Mouse (Mus musculus) cortical plate, adult 2 months (tissue): ENCODE data around the gene Supt5. TPM values are rescaled to one million over a fixed set of nuclear protein-coding genes. Genes with fewer than 3 reads are reported as not detected.

Experiments used
- H3K27ac ChIP-seq: fragments of 200-500 bp; 2 replicates; pipeline ENCODE4 v1.5.1; 2012; ENCODE audit warnings: low read length, control low read depth, inconsistent platforms; ENCODE audit not compliant: insufficient read depth
- H3K4me1 ChIP-seq: fragments of 200-500 bp; 2 replicates; pipeline ENCODE4 v1.6.1; 2011; ENCODE audit warnings: low read length; ENCODE audit not compliant: control insufficient read depth, insufficient read depth
- H3K4me3 ChIP-seq: fragments of 200-500 bp; 2 replicates; pipeline ENCODE4 v1.5.1; 2011; ENCODE audit warnings: mild to moderate bottlenecking, low read length, control low read depth; ENCODE audit not compliant: insufficient read depth
- CTCF ChIP-seq: fragments of 200-500 bp; IDR thresholded peaks from 2 replicates; pipeline ENCODE4 v1.5.1; 2011; ENCODE audit warnings: mild to moderate bottlenecking, control low read depth, low read length; ENCODE audit not compliant: insufficient read depth; ENCODE audit errors: extremely low read depth
- POLR2A ChIP-seq: fragments of 200-500 bp; IDR thresholded peaks from 2 replicates; pipeline ENCODE4 v1.6.1; 2011; ENCODE audit warnings: mild to moderate bottlenecking, low read length, control low read depth; ENCODE audit not compliant: insufficient read depth; ENCODE audit errors: extremely low read depth
- polyA plus RNA-seq: library from polyadenylated mRNA; depleted of rRNA; stranded (reverse); fragments of >200 nt; gene quantifications from 2 replicates; pipeline ENCODE4 v1.2.3, GENCODE M21; 2012

Supt5 gene
- polyA plus RNA-seq, 1 experiment, result 112 TPM

DNA sequence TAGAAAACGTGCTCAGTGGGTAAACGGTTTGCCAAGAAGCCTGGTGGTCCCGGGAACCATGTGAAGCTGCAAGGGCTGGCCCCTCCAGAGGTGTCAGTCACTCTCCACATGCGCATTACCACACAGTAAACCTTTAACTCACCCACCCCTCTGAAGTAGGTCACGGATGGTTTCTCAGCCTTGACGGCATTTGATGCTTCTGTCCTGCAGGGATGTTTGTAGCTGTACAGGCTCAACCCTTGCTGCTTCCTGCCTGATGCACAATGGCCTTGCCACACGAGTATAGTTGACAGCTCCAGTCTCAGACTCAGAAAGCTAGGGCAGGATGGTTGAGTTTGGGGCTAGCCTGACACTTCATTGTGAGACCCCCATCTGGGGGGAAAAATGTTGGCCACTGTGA is 57.9 kb downstream of the Supt5 start:
- no peak overlapping the region for H3K4me3 ChIP-seq
- H3K27ac ChIP-seq, result no peak overlapping the region
- TF ChIP-seq POLR2A (no peak), CTCF (no peak)
- peaks cover 3% of the 10 kb centered on the region; the same call in 1 of the 2 replicates for H3K4me1 ChIP-seq

DNA sequence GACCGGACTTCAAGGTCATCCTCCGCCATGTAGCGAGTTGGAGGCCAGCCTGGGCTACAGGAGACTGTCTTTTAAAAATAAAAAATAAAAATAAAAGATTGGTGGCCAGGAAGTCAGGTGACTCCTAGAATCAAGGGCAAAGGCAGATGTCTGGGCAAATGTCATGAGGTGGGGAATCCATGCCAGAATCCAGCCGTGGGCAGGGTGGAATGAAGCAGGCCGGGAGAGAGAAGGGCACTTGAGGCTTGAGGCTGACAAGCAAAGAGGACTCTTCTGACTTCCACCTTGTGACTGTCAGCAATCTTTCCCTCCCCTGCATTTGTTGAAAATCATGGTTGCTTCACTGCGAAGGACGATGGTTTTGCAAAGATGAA is 60.3 kb downstream of the Supt5 start:
- peak overlapping the region; percentile 64 for H3K4me3 ChIP-seq
- peaks cover 3% of the 10 kb centered on the region; the same call in 1 of the 2 replicates for H3K4me1 ChIP-seq
- TF ChIP-seq POLR2A (no peak), CTCF (no peak)
- 0 out of 2 replicates have a peak overlapping the region, but pooled peaks have one; percentile 79 for H3K27ac ChIP-seq

DNA sequence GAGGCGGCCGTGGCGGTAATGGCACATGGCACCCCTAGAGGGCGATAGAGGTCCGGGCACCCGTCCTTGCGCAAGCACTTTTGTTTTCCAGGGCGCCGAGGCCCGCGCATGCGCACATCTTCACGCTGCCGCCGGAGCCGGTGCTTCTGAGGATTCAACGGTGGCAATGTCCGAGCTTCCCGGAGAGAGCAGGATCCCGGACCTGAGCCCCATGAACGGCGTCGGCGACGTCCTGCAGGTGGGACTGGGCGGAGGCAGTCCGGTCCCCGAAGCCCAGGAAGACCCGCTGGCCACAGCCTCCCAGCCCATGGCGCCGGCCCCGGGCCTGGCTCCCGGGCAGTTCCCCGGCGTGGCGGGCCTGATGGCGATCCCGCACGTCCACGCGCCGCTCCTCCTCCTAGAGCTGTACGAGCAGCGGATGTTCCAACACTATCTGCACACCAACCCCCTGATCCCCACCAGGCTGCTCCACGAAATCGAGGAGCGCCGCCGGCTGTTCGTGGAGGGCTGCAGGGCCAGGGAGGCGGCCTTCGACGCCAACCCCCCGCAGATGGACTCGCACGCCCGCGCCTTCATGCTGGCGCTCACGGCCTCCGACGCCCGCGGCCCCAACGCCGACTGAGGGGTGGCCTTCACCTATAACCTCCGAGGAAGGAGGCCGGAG is 60.8 kb downstream of the Supt5 start, which contains the start of gene Eid2b:
Gene Eid2b, plus strand, starts transcription at position 125 of the 664 bp plus-strand sequence.
- Histone ChIP-seq H3K27ac (peak within 1 kb of the TSS; percentile 79), H3K4me3 (peak within 1 kb of the TSS; percentile 64), H3K4me1 (peaks cover 3% of the 10 kb centered on the region; the same call in 1 of the 2 replicates)
- TF ChIP-seq POLR2A, result peak; percentile 80
- TF ChIP-seq CTCF, result peak; percentile 75

DNA sequence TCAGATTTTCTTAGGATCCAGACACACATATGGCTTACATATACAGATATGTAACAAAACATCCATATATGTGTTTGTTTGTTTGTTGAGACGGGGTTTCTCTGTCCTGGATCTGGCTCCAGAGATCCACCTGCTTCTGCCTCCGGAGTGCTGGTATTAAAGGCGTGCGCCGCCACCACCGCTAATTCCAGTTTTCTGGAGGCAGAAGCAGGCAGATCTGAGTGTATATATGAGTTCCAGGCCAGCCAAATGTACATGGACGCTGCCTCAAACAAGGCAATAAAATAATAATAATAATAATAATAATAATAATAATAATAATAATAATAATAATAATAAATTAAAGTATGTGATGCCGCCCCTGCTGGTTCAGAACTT is 61.3 kb downstream of the Supt5 start:
- Histone ChIP-seq H3K27ac (no peak overlapping the region), H3K4me3 (peak overlapping the region; percentile 64; the same call in 1 of the 2 replicates), H3K4me1 (peaks cover 3% of the 10 kb centered on the region; the same call in 1 of the 2 replicates)
- TF ChIP-seq CTCF (no peak), POLR2A (no peak)

DNA sequence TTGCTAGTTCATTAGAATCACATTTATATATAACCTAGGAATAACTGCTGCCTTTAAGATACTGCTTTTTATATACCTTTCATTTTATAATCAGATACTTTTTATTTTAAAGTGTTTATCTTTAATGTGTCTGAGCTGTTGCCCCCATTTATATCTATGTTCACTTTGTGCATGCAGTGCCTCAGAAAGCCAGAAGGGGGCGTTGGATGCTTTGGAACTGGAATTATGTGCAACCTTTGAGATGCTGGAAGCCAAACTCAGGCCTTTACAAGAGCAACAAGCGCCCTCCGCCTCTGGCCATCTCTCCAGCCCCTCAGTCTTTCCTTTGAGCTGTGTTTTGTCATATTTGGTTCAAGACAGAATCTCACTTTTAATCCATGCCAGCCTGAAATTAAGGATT is 66.8 kb downstream of the Supt5 start:
- no peak overlapping the region for H3K27ac ChIP-seq

DNA sequence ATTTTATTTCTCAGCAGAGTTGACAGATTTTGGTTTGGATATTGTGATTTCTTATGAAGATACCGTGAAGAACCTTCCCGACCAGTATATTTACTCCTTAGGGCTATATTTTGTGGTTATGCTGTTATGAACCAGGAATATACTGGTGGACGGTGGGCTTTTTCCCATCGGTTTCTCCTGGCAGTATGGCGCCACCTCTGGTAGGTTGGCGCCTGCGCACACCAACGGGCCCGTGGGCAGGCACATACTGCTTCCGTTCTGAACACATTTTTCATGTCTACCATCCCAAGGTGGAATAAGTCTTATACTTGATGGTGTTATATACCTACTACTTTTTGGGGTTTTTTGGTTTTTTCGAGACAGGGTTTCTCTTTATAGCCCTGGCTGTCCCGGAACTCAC is 69.2 kb downstream of the Supt5 start:
- no peak overlapping the region; the same call in 1 of the 2 replicates for H3K4me3 ChIP-seq
- H3K4me1 ChIP-seq, result peaks cover 2% of the 10 kb centered on the region; the same call in 1 of the 2 replicates
- TF ChIP-seq CTCF (no peak), POLR2A (no peak)
- no peak overlapping the region for H3K27ac ChIP-seq

More for the DNA sequence above, 66.8 kb downstream of the Supt5 start:
- TF ChIP-seq CTCF (0 out of 2 replicates have a peak, but pooled peaks have one; percentile 3), POLR2A (no peak)
- Histone ChIP-seq H3K4me1 (peaks cover 2% of the 10 kb centered on the region; the same call in 1 of the 2 replicates), H3K4me3 (no peak overlapping the region)

DNA sequence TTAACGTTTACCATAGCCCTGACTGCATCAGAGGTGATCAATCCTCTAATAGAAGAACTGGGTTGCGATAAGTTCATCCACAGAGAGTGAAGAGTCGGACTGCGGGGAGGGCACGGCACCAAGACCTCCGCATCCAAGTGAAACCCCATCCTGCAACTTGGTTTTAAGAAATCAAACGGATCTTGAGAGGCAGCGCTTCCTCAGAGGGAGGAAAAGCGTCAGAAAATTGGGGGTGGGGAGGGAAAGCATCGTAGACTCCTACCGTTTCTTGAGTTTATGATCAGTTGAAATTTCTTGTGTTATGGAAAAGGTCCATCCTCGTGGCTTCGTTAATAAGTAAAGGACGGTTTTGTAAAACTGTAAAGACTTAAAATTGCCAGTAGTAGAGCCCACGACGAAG is 70.0 kb downstream of the Supt5 start:
- Histone ChIP-seq H3K27ac (peak overlapping the region; percentile 6), H3K4me1 (peaks cover 2% of the 10 kb centered on the region; the same call in 1 of the 2 replicates), H3K4me3 (peak overlapping the region; percentile 96)
- TF ChIP-seq POLR2A (no peak), CTCF (no peak)

DNA sequence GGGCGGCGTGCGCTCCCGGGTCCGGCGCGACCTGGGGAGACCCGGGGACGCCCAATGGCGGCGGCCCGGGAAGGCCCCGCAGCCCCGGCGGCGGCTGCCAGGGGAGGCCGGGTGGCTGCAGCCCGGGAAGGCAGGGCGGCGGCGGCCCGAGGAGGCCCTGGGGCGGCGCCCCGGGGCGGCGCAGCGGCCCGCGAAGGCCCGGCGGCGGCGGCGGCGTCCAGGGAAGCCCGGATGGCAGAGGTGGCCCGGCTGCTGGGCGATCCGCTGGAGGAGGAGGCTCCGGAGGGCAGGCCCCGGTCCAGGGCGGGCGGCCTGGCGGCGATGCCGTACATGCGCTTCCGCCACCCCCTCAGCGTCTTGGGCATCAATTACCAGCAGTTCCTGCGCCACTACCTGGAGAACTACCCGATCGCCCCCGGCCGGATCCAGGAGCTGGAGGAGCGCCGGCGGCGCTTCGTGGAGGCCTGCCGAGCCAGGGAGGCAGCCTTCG is 70.5 kb downstream of the Supt5 start:
- Histone ChIP-seq H3K27ac (peak overlapping the region; percentile 85), H3K4me1 (peaks cover 2% of the 10 kb centered on the region; the same call in 1 of the 2 replicates), H3K4me3 (peak overlapping the region; percentile 96)
- TF ChIP-seq POLR2A, result no peak
- no peak for TF ChIP-seq CTCF

DNA sequence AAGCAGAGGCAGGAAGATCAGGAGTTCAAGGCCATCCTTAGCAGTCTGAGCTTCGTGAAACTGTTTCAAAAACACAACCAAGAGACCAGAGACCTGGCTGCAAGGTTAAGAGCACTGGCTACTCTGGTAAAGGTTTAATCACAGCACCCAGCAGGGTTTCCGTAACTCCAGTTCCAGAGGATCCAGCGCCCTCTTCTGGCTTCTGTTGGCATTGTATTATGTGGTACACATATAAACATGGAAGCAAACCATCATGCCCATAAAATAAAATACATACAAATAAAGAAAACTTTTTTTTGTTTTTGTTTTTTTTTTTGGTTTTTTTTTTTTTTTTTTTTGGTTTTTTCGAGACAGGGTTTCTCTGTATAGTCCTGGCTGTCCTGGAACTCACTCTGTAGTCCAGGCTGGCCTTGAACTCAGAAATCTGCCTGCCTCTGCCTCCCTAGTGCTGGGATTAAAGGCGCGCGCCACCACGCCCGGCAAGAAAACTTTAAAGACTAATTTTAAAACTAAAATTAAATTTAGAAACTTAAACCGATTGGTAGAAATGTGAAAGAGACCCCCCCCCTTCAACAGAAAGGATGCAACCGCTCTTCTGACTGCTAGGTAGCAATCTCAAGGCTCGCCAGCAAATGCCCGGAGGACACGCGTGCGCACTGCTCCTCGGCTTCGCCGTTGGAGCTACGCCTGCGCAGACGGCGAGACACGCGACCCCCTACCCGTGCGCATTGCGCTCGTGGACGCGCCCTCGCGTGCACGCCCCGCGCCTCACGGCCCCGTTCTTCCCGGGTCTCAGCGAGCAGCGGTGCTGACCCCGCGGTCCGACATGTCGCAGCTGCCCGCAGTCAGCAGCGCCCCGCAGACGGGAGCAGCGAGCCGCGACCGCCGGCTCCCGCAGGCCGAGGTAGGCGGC is 71.2 kb downstream of the Supt5 start, which contains the start of gene Eid2:
Gene Eid2, plus strand, starts transcription at position 753 of the 913 bp plus-strand sequence.
- H3K4me3 ChIP-seq, result peak within 1 kb of the TSS; percentile 96
- H3K4me1 ChIP-seq, result peaks cover 2% of the 10 kb centered on the region; the same call in 1 of the 2 replicates
- TF ChIP-seq CTCF (no peak), POLR2A (peak; percentile 92)
- peak within 1 kb of the TSS; percentile 85 for H3K27ac ChIP-seq
